Mouse (Mus musculus) left cerebral cortex, adult 18-20 months (tissue): ENCODE results near the gene Mas1. TPM values are rescaled to one million over a fixed set of nuclear protein-coding genes. Genes with fewer than 3 reads are reported as not detected.
"Not testable (repeated sequence)": the region's sequence is repeated elsewhere in the genome, so short reads cannot be mapped to it uniquely, and the experiment has no call there.

Experiments
- DNase-seq, 2 experiments: peaks; one replicate each; pipeline ENCODE4 v3.0.0; 2021 to 2022; ENCODE audit warnings: low spot score in 2 of 2, mixed read lengths in 1 of 2
- long read RNA-seq, 2 experiments: library from polyadenylated mRNA; stranded (forward); transcript quantifications; one replicate each; pipeline ENCODE4 v2.0.0; 2021
- total RNA-seq, 2 experiments: library from RNA; stranded (reverse); gene quantifications; 2 replicates each; pipeline ENCODE4 v1.2.3; 2021

Mas1 gene
- 10 to 100 TPM; 33.7 to 39.3 TPM for total RNA-seq
- long read RNA-seq, experiment 1, partial matches to known transcripts, result 1 of 17 reads
- long read RNA-seq, experiment 1, other reads (novel, unspliced or antisense), result 13 of 17 reads
- long read RNA-seq, experiment 2, partial matches to known transcripts, result 0 of 17 reads
- long read RNA-seq, experiment 2, other reads (novel, unspliced or antisense), result 12 of 17 reads

DNA sequence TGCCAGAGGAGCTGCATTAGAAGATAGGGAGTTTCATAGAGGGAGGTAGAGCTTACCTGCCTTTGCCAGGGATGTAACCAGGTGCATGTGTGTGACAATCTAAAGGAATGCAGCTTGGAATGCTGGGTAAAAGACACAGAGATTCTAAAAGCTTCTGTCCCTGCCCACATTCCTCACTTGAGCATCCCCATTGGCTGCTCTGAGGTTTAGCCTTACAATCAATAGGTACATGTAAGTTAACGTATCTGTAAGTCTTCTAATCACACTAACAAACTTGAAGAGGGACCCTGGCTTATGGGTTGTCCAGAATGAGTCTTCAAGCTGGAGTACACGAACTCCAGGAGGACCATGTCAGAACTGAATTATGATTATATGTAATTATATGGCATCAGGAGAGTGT, at the start of gene Mas1:
Gene Mas1, minus strand, starts transcription at position 101 of the 400 bp plus-strand sequence.
- no peak for DNase-seq

DNA sequence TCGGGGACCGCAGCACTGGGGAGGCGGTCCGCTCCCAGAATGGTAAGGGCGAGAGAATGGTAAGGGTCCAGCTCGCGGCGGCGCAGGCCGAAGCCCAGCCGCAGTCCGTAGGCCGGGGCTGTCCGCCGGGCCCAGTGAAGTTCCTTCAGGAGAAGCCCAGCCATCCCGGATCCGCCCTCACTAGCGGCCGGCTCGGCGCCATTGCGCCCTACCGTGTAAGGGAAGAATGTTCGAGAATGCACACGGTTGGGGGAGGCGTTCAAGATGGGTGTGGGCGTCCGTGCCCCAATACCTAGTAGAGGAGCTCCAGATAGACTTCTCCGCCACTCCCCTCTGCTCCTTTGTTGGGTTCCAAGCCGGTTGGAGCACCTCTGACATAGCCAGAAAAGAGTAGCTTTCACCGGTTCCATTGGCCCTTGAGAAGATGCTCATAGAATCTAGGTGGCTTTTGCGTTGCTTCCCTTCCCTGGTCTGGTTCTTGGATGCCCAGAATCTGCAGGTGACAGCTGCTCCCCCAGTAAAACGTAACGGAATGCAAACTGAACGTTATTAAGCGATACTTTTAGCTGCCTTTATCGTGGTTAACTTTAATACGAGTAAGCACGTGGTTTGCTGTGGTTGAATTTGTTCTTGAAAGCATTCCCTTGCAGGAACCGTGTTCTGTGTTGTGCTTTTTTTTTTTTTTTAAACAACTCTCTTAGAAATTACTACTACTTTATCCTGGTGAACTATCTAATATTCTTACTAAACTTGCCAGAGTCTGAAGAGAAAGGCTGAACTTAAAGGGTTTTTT, 48.8 kb upstream of the Mas1 start:
- DNase-seq, result peak; percentile 27 to 54

- DNase-seq, result peak; percentile 98 to 99
Observed at GRCm38 (mm10) chr17:12915881-12916583, 48.1 kb upstream of the Mas1 start, which contains the start of gene Mrpl18. Gene Mrpl18, minus strand, starts transcription at chr17:12916345.

- no peak for DNase-seq
Observed at GRCm38 (mm10) chr17:12915488-12915880, 47.5 kb upstream of the Mas1 start, which contains the start of gene Tcp1. Gene Tcp1, plus strand, starts transcription at chr17:12915701.

DNA sequence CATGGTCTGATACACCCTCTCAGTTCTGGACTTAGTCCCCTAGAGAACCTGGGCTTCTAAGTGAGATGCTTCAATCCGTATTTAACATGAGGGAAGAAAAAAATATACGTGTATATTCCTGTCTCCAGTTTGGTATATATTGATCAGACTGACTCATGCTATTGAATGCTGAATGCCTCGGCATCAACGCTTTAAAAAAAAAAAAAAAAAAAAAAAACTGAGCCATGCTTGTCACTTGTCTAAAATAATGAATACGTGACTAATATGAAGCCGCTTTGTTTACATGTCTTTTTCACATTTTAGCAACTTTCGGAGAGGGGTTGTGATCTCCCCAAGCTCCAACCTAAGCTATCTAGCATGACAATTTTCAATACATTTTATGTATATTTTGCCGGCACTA, 42.4 kb upstream of the Mas1 start:
- no peak for DNase-seq

DNA sequence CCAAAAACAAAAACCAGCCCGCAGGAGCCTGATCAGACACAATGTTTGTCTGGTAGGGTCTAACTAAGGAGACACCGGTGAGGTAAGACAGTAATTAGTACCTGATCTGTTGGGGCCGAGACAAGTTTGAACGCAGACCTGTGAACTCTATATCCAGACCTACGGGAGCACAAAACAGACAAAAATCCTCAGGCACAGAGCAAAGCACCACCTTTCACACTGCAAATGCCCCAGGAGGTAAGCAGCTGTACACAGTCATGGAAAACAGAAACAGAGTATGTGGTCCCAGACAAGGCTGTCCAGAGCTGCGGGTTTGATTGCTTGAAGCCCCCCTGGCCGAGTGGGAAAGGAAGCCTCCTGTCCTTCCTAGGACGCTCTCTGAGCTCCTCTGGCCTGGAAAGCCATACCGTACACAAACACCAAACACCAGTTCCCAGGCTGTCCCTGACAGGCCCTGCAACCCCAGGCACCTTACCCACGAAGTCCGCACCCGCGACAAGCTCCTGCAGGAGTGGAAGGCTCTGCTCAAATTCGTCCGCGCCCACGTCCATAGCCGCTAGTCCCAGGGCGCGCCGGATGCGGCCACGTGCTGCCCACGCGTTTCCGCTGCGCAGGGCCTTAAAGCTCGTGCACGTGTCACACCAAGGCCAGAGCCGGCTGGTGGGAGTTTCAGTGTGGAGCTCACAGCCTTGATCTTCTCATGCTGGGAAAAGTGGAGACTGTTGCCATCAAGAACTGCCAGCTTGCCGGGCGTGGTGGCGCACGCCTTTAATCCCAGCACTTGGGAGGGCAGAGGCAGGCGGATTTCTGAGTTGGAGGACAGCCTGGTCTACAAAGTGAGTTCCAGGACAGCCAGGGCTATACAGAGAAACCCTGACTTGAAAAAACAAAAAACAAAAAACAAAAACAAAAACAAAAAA, 41.7 kb upstream of the Mas1 start, which contains the start of gene Pnldc1:
Gene Pnldc1, minus strand, starts transcription at position 870 of the 920 bp plus-strand sequence.
- no peak for DNase-seq

DNA sequence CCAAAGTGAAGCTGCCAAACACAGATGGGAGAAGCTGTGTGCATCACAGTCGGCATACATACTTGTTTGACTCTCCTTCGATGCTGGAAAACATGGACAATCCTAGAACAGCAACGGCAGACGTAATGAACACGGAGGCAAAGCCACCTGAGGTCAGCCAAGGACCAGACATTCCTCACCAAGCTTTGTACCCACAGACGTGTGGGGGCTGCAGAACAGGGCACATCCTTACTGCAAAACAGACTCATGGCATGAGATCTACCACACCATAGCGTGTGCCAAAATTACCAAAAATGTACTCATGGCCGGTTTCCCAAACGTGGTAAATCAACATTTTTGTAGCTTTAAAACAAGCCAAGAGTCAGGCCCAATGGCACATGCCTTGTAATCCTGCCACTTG, 38.5 kb upstream of the Mas1 start:
- DNase-seq, result no peak

- DNase-seq, result no peak
Observed at GRCm38 (mm10) chr17:12905810-12906209, 37.9 kb upstream of the Mas1 start.

- no peak for DNase-seq
Observed at GRCm38 (mm10) chr17:12904349-12904748, 36.4 kb upstream of the Mas1 start.

DNA sequence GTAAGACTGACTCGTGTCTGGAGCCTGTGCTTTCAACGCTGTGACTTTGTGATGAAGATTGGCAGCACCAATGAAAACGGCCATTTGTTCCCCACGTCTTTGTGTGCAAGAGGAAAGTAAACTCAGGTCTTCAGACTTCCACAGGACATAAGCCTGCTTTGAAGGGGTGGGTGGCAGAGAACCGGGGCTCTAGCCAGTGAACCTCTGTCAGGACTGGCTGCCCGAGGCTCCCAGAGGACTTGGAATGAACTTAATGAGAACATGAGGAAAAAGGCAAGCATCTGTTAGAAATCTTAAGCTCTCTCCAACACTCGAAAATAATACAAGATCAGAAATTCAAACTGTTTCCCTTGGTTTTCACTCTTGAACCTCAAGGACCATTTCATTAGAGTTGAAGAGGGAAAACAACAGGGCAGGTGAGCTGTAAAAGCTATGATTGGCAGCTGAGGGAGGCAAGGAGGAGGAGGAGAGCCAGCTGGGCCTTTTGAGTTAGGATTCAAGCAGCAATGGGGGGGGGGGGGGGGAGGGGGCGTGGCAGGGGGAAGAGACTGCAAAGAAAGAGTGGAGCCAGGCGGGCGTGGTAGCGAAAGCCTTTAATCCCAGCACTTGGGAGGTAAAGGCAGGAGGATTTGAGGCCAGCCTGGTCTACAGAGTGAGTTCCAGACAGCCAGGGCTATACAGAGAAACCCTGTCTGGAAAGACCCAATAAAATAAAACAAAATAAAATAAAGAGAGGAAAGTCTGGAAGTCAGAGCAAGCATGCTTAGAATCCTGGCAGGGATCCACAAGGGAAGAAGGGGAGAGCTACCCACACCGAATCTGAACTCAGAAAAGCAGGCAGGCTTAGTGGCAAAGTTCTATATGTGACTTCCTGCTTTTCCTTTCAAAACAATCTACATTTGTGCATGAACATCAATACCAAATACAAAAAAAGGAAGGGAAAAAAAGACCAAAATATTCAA, 35.7 kb upstream of the Mas1 start:
- no peak for DNase-seq

- DNase-seq, result no peak
Observed at GRCm38 (mm10) chr17:12902291-12902690, 34.3 kb upstream of the Mas1 start.

GRCm38 (mm10) chr17:12898607-12899006, 30.7 kb upstream of the Mas1 start:
- DNase-seq, result not testable (repeated sequence)

DNA sequence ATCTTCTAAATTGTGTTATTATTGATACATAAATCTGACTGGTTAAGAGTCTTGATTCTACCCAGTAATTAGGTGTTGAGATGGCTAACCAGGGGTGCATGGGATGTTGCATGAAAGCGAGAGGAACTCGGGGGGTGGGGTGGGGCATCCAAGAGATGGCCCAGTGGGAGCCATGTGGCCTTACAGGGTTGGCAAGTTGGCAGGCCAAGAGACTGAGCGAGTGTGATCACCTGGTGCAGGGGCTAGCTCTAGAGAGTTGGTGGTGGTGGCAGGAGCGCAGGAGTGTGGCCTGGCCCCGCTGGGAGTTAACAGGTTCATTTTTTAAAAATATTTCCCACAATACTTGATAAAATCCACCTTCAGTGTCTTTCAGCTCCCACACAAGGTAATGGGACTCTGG, 29.7 kb upstream of the Mas1 start:
- no peak for DNase-seq

DNA sequence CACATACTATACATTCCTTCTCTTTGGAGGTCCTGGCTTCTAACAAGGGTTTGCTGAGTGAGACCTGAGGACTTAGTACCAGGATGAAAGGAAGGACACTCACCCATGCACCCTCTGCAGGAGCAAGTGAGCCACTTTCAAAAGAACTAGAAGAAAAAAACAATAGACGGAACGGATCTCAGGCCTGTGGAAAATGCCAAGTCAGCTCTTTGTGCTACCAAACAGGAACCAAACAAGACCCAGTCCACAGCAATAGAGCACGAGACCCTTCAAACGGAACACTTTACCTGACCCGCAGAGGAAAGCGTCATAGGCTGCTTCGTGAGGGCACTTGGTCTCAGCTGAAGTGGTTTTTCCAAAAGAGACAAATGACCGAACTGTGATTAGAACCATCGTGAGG, 24.1 kb upstream of the Mas1 start:
- DNase-seq, result no peak

DNA sequence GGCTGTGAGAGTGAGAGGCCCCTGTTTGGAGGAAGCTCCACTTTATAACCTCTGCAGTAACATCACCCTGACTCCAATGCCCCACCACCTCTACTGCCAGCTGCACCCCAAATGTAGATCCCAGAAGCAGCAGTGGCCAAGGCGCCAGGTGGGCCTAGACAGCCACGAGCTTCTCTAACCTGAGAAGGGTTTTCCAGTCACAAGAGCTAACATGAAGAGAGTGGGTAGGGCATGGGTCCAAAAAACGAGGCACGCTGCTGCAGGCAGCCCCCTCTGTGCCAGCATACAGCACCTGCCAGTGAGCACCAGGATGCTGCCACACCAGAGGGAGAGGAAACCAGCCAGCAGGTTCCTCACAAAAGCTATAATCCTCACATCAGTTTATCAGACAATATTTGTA, 23.1 kb upstream of the Mas1 start:
- no peak for DNase-seq

DNA sequence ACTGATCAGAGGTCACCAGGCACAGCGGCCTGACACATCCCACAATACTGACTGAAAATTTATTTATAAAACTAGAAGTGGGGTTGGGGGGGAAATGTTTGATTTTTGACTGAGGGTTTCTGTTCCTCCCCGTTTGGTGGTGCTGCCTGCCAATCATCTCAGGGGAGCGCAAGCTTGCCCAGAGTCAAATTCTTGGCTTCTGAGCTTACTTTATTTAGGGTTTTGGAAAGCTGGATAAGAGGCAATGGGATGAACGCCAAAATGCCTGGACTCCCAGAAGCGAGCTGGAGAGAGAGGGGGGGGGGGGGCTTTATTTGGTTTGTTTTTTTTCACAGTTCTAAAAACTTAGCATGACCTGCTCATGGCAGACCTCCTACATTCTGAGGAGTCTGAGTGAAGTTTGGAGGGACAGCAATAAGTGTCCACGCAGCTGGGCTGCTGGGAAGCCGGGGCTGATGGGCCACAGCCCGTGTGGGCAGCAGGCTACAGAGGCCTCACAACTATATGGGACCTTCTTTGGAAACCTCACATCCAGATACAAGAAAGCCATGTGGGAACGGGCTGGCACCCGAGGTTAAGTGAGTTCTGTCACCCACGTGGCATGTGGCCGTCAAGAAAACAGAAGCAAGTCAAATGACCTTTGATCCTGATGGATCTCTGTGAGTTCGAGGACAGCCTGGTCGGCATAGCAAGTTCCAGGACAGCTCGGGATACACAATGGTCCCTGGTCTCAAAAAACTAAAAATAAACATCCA, 19.3 kb upstream of the Mas1 start:
- no peak for DNase-seq

DNA sequence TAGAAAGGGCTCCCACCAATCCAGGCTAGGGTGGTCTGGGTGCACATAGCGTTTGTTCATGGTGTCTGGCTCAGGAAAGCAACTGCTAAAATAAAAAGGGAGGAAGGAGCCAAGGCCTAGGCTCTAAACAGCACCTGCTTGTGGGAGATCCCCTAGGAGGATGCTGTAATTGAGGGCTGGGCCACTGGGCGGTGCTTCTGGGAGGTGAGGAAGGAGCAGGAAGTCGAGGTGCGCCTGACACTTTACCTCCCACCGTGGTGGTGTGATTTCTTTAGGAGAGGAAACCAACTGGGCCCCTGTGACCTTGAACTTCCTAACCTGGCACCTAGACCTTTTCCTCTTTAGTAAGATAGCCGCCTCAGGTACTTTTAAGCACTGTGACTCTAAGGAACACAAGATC, 18.7 kb upstream of the Mas1 start:
- no peak for DNase-seq

DNA sequence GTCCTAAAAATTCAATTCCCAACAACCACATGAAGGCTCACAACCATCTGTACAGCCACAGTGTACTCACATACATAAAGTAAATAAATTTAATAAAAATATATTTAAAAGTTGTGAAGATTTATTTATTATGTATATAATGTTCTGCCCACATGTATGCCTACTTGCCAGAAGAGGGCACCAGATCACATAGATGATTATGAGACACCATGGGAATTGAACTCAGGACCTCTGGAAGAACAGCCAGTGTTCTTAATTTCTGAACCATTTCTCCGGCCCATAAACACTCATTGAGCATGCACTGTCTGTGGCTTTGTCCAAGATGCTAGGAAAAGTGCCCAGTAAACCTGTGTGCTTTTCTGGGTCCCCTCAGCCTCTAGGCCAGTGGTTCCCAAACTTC, 13.3 kb upstream of the Mas1 start:
- no peak for DNase-seq

DNA sequence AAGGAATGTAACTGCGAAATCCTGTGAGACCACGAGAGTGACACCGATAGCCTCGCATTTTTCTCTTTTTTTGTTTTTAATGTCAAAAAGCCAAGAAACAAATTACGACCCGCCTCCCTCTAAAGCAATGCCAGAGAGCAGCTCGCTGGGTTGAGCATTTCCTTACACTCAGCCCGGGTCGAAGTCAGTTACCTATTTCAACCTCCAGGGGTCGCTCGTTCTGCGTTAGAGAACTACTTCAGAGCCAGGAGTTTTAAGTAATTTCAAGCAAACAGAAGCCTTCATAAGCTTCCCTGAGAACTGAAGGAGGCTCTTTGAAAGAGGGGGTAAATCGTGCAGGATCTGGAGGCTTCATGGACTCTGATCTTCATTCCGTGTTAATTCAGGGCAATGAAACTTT, 12.2 kb upstream of the Mas1 start:
- DNase-seq, result peak; percentile 84 to 86
